Mouse (Mus musculus): ENCODE results near the gene Bcl9l. TPM values are rescaled to one million over a fixed set of nuclear protein-coding genes. Genes with fewer than 3 reads are reported as not detected.
A peak's percentile ranks its signal among the peaks of the same experiment; 100 is the strongest.

Gene Bcl9l
- polyA plus RNA-seq, 1 experiment from 2014 or later = 10.7 TPM

DNA sequence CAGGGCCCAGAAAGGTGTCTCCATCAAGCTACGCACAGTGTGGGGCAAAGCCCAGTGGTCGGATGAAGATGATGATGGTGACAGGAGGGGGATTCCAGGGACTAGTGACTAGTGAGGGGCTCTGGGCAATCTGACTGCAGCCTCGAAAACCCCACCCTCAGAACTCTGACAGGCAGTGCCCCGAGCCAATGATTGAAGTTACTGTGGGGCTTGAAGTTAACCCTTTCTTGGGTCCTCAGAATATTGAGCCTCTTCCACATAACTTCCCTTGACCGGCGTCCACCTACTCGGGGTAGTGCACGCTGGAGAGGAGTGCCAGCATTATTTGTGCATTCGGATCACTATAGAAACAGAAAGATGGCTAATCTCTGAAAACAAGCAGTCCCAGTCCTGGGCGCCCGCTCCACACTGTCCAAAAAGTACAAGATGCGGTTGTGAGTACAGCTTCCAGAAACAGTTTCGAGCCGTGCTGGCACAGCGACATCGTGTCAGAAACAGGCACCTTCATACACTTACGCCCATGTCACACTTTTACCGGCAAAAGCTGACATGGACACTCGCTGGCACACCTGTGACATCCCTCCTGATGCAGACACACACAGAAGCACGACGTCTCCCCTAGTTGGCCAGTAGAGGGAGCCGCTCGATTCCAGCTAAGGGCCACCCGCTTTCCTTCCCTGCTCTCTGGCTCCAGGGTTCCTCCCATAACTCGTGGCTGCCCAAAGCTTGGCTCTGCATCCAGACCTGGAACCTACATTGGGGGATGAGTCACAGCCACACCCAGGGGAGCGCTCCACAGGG lies 2.8 kb upstream of the Bcl9l start:
- peak overlapping the region; percentile 95 for H3K4me2 ChIP-seq (replicated peaks; ENCODE audit: low read depth, low read length)
- H3K27ac ChIP-seq (ENCODE audit: low read length) = peak overlapping the region; percentile 89
- no peaks in the 10 kb centered on the region for H3K9me3 ChIP-seq (ENCODE audit: low read length)
- H3K4me1 ChIP-seq (ENCODE audit: insufficient read depth, low read depth, low read length) = peaks cover 9% of the 10 kb centered on the region; the same call in 1 of the 2 replicates
- no peaks in the 10 kb centered on the region for H3K36me3 ChIP-seq (ENCODE audit: insufficient read depth, low read length)
- under 1% methylated on average over 26 of the region's 26 CpGs for WGBS
- H3K27me3 ChIP-seq (replicated peaks; ENCODE audit: insufficient read depth, low read length) = no peaks in the 10 kb centered on the region
- peak overlapping the region; percentile 55 for H3K4me3 ChIP-seq (ENCODE audit: low read depth, low read length)
- DNase-seq (ENCODE audit: low spot score) (peak; percentile 96), ATAC-seq (peak; percentile 40)
- H3K9ac ChIP-seq (replicated peaks; ENCODE audit: low read depth) = peak overlapping the region; percentile 56
- peak; percentile 37 for TF ChIP-seq EP300 (IDR thresholded peaks at IDR 0.05)
- peak; percentile 96 for TF ChIP-seq CTCF (IDR thresholded peaks at IDR 0.05)

- H3K4me3 ChIP-seq (ENCODE audit: low read depth, low read length) = peak overlapping the region; percentile 88
- H3K9me3 ChIP-seq (ENCODE audit: low read length) = no peaks in the 10 kb centered on the region
- no peak for DNase-seq (ENCODE audit: low spot score)
- no peaks in the 10 kb centered on the region for H3K27me3 ChIP-seq (replicated peaks; ENCODE audit: insufficient read depth, low read length)
- 3% methylated on average over 3 of the region's 3 CpGs for WGBS
- TF ChIP-seq CTCF (IDR thresholded peaks at IDR 0.05) (no peak), EP300 (IDR thresholded peaks at IDR 0.05) (no peak)
- H3K4me1 ChIP-seq (ENCODE audit: insufficient read depth, low read depth, low read length) = peaks cover 25% of the 10 kb centered on the region
- ATAC-seq = no peak
- no peaks in the 10 kb centered on the region for H3K36me3 ChIP-seq (ENCODE audit: insufficient read depth, low read length)
- H3K4me2 ChIP-seq (replicated peaks; ENCODE audit: low read depth, low read length) = peak overlapping the region; percentile 77
- no peak overlapping the region for H3K27ac ChIP-seq (ENCODE audit: low read length)
- no peak overlapping the region for H3K9ac ChIP-seq (replicated peaks; ENCODE audit: low read depth)
Measured at GRCm38 (mm10) chr9:44482112-44482511, 513 bp upstream of the Bcl9l start.

GRCm38 (mm10) chr9:44483041-44483509 lies 450 bp downstream of the Bcl9l start:
- 0% methylated on average over 38 of the region's 39 CpGs for WGBS
- peak overlapping the region; percentile 92 for H3K9ac ChIP-seq (replicated peaks; ENCODE audit: low read depth)
- peak; percentile 41 for DNase-seq (ENCODE audit: low spot score)
- peak overlapping the region; percentile 96 for H3K27ac ChIP-seq (ENCODE audit: low read length)
- peak overlapping the region; percentile 88 for H3K4me3 ChIP-seq (ENCODE audit: low read depth, low read length)
- H3K4me1 ChIP-seq (ENCODE audit: insufficient read depth, low read depth, low read length) = peaks cover 29% of the 10 kb centered on the region
- no peaks in the 10 kb centered on the region for H3K27me3 ChIP-seq (replicated peaks; ENCODE audit: insufficient read depth, low read length)
- TF ChIP-seq CTCF (IDR thresholded peaks at IDR 0.05) (no peak; the same call in 1 of the 2 replicates), EP300 (IDR thresholded peaks at IDR 0.05) (no peak)
- no peaks in the 10 kb centered on the region for H3K9me3 ChIP-seq (ENCODE audit: low read length)
- peak overlapping the region; percentile 77 for H3K4me2 ChIP-seq (replicated peaks; ENCODE audit: low read depth, low read length)
- ATAC-seq = no peak
- no peaks in the 10 kb centered on the region for H3K36me3 ChIP-seq (ENCODE audit: insufficient read depth, low read length)

- TF ChIP-seq CTCF (IDR thresholded peaks at IDR 0.05) = no peak
- TF ChIP-seq EP300 (IDR thresholded peaks at IDR 0.05) = no peak; the same call in 1 of the 2 replicates
- ATAC-seq (peak; percentile 43), DNase-seq (ENCODE audit: low spot score) (peak; percentile 96)
- Histone ChIP-seq H3K36me3 (ENCODE audit: insufficient read depth, low read length) (no peaks in the 10 kb centered on the region), H3K27ac (ENCODE audit: low read length) (peak overlapping the region; percentile 96), H3K9ac (replicated peaks; ENCODE audit: low read depth) (peak overlapping the region; percentile 92), H3K27me3 (replicated peaks; ENCODE audit: insufficient read depth, low read length) (no peaks in the 10 kb centered on the region), H3K9me3 (ENCODE audit: low read length) (no peaks in the 10 kb centered on the region), H3K4me1 (ENCODE audit: insufficient read depth, low read depth, low read length) (peaks cover 34% of the 10 kb centered on the region), H3K4me2 (replicated peaks; ENCODE audit: low read depth, low read length) (peak overlapping the region; percentile 77), H3K4me3 (ENCODE audit: low read depth, low read length) (peak overlapping the region; percentile 88)
- 1% methylated on average over 12 of the region's 12 CpGs for WGBS
Measured at GRCm38 (mm10) chr9:44483510-44484044, 952 bp downstream of the Bcl9l start.

DNA sequence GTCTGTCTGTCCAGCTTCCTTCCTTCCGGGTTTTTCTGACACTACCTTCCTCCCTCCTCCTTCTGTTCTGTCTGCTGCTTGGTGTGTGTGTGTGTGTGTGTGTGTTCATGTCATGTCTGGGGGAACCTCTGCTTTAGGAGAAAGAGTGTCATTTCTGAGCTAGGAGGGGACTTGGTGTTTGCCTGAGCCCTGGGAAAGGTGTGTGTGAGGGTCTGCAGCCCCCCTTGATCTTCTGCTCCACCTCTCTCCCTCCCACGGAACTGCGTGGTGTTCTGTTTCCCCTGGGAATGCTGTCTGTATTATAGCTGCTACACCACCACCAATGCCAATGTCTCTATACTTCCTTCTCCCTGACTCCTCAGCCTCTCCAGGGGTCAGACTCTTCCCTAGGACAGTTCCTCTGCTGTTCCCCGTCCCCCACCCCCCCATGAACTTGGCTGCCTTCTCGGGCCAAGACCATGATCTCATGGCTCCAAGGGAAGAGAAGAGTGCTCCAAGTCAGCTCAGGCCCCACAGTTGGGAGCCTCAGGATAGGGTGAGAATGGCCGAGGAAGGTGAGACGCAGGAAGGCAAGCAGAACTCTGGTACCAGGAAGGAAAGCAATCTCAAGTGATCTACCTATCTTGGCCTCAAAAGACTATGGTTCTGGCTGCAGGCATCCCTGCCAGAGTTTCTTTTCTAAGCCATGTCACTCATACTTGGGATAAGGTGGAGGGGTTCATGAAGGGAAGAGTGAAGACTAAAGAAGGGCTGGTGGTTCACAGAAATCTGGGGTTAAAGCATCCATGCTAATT lies 1.9 kb downstream of the Bcl9l start:
- Histone ChIP-seq H3K27me3 (replicated peaks; ENCODE audit: insufficient read depth, low read length) (no peaks in the 10 kb centered on the region), H3K36me3 (ENCODE audit: insufficient read depth, low read length) (no peaks in the 10 kb centered on the region), H3K4me1 (ENCODE audit: insufficient read depth, low read depth, low read length) (peaks cover 44% of the 10 kb centered on the region), H3K9me3 (ENCODE audit: low read length) (no peaks in the 10 kb centered on the region), H3K9ac (replicated peaks; ENCODE audit: low read depth) (peak overlapping the region; percentile 92), H3K4me3 (ENCODE audit: low read depth, low read length) (peak overlapping the region; percentile 88), H3K4me2 (replicated peaks; ENCODE audit: low read depth, low read length) (peak overlapping the region; percentile 77), H3K27ac (ENCODE audit: low read length) (peak overlapping the region; percentile 96)
- ATAC-seq = no peak
- TF ChIP-seq CTCF (IDR thresholded peaks at IDR 0.05) (no peak), EP300 (IDR thresholded peaks at IDR 0.05) (no peak)
- WGBS = 8% methylated on average over 7 of the region's 7 CpGs
- peak; percentile 31 for DNase-seq (ENCODE audit: low spot score)

DNA sequence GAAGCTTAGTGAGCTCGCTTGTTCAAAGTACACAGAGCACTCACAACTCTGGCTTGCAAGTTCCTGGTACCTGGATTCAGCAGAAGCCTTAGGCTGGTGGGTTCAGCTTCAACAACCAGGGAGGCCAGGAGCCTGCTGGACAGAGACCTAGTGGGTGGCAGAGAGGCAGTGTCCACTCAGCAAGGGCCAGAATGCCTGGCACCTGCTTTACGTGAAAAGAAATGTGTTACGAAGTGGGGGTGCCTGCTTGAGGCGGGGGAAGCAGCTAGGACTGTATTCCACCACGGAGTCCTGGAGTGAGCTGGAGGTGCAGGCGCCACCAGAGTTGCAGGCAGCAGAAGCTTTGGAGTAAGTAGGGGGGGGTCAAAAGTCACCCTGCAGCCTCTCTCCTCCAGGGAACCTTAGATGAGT lies 2.5 kb downstream of the Bcl9l start:
- Histone ChIP-seq H3K27ac (ENCODE audit: low read length) (peak overlapping the region; percentile 96), H3K4me1 (ENCODE audit: insufficient read depth, low read depth, low read length) (peaks cover 45% of the 10 kb centered on the region), H3K4me2 (replicated peaks; ENCODE audit: low read depth, low read length) (peak overlapping the region; percentile 77), H3K9ac (replicated peaks; ENCODE audit: low read depth) (peak overlapping the region; percentile 32; the same call in 1 of the 2 replicates), H3K36me3 (ENCODE audit: insufficient read depth, low read length) (no peaks in the 10 kb centered on the region), H3K9me3 (ENCODE audit: low read length) (no peaks in the 10 kb centered on the region), H3K4me3 (ENCODE audit: low read depth, low read length) (peak overlapping the region; percentile 88), H3K27me3 (replicated peaks; ENCODE audit: insufficient read depth, low read length) (no peaks in the 10 kb centered on the region)
- TF ChIP-seq EP300 (IDR thresholded peaks at IDR 0.05) = no peak
- TF ChIP-seq CTCF (IDR thresholded peaks at IDR 0.05) = no peak
- 23% methylated on average over 6 of the region's 6 CpGs for WGBS
- DNase-seq (ENCODE audit: low spot score) = no peak
- no peak for ATAC-seq
